Mouse (Mus musculus): ENCODE results near the gene Htr5a.

Gene Htr5a

DNA sequence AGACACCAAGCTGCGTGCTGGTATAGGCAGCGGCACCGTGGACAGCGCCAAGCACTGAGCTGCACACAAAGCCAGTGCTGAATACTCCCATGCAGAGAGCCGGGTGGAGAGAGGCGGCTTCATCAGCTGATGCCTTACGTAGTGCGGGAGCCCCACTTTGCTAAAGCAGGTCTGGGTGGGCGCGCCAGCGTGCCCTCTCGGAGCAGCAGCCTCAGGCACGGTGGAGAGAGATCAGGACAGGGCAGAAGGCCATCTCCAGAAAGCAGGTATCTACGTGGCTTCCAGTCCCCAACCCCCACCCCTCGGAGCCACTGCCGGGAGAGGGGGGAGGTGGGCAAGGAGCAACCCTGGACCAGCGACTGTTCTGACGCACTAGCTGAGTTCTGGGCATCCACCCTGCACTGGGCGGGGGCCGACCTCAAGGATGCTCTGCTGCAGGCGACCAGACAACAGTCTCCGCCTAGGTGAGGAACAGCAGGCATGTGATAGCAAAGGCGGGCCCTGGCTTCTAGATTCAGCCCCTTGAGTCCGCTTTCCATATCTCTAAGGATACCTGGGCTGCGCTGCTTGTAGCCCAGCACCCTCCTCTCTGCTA lies at the start of gene Htr5a:
Gene Htr5a (plus strand): TSS at position 449 of the 595 bp plus-strand sequence.
- DNase-seq (ENCODE audit: low read depth, low spot score): peak; percentile 86

DNA sequence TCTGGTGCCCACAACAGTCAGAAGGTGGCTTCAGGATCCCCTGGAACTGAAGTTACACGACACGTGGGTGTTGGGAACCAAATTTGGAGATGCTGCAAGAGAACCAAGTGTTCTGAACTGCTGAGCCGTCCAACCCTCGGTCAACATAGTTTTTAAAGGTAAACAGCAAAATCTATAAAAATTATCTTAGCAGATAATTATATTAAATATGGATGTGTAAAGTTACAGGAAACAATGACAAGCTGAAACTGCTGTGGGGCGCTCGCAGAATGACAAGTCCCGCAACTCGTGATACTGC lies 49.8 kb upstream of the Htr5a start:
- DNase-seq (ENCODE audit: low read depth, low spot score): no peak

DNA sequence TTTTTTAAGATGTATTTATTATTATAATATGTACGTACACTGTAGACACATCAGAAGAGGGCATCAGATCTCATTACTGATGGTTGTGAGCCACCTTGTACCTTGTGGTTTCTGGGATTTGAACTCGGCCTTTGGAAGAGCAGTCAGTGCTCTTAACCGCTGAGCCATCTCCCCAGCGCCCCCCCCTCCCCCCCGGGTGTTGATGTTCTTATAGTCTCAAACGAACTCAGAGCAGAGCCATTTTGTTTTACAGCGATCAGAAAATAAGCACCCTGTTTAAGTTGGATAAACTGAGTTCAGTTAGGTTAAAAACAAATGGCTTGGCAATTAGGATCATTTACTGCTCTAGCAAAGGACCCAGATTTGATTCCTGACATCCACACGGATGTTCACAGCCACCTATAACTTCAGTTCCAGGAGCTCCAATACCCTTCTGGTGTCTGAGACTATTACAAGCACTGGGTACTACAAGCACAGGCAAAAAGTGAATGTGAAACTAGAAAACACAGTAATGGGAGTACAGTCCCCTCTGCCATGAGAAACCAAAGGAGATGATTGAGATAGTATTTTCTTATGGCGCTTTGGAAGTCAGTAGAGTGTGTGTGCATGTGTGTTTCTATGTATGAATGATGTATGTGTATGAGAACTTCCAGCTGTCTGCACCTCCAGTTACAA lies 49.3 kb upstream of the Htr5a start:
- peak; percentile 37 for DNase-seq (ENCODE audit: low read depth, low spot score)

DNA sequence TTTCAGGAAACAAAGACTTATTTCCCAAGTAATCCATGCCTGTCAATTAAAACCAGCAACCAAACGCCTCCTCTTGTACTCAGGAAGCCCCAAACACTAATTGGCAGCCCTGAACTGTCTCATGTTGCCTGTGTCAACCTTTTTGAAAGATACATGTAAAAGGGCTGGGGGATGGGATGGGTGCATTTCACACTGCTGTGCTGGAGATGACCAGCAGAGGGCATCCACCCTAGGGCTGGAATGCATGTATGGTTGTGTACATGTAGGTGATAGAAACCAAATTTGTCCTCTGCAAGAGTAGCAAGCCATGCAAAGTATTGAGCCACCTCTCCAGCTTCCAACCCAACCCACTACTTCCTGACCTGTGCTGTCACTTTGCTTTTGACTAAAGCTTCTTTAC lies 48.0 kb upstream of the Htr5a start:
- peak; percentile 87 for DNase-seq (ENCODE audit: low read depth, low spot score)

DNA sequence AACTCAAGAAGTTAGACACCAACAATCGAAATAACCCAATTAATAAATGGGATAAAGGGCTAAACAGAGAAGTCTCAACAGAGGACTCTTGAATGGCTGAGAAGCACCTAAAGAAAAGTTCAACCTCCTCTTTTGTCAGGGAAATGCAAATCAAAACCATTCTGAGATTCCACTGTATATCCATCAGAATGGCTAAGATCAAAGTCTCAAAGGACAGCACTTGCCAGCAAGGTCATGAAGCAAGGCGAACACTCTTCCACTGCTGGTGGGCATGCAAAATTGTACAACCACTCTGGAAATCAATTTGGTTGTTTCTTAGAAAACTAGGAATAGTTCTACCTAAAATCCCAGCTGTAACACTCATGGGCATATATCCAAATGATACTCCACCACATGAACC lies 27.7 kb upstream of the Htr5a start:
- peak; percentile 81 for DNase-seq (ENCODE audit: low read depth, low spot score)

DNA sequence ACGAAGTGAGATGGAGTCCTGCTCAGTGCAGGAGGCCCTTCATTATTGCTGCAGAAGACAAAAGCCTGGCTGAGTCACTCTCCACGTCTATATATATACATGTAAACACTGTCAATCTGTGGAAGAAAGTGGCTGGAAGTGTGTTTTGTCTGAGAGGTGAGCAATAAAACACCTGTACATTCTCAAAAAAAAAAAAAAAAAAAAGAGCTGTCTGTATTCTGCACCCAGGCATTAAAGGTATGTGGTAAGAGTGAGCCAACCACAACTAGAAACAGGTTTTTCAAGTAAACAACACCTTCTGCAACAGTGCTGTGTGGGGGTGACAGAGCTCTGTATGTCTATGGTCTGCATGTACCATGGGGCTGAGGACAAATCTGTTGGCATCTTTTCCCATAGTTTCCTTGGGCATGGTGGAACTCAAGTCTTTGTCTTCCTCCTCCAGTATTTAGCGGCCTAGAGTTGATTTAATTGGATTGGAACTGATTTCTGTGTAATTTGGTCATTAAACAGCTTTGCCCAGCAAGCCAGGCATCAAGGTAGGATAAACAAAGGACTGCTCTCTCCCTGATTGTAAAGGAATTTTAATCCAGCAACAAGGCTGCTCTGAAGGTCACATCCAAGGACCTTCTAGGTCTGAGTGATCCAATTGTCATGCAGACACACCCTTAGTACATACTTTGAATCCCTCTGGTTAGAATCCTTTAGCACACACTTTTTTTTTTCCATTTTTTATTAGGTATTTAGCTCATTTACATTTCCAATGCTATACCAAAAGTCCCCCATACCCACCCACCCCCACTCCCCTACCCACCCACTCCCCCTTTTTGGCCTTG lies 22.9 kb upstream of the Htr5a start:
- DNase-seq (ENCODE audit: low read depth, low spot score): peak; percentile 98

DNA sequence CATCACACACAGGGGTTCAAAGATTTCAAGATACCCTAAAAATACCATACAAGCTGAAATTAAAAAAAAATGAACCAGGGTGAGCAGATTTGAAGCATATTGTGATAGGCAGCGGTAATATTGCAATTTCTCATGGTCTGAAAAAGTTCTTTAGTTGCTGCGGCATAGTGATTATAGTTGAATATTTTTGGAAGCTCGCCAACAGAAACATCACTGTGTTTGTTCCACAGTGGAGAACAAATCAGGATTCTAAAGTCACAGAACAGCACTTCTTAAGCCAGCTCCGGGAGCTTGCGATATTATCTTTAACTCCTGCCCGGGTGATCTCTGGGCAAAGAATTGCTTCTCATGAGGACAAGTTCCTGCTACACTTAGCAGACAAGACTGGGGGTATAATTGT lies 20.8 kb upstream of the Htr5a start:
- DNase-seq (ENCODE audit: low read depth, low spot score): no peak

DNA sequence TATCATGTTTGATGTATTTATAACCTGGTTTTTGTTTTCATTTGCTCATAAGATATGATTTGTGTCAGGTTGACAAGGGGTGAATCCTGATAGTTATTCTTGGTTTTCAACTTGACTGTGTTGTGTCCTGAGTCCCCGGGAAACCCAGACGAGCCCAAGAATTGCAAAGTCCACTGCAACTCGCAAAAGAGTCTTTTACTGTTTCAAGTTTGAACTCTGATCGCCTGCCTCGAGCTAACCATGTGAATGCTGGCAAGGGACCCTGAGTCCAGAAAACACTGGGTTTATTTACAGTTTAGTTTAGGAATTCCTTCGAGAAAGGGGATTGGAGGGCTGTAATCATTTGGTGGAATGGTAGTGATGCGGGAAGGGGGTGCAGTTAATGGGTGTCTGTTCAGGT lies 14.0 kb upstream of the Htr5a start:
- DNase-seq (ENCODE audit: low read depth, low spot score): no peak

DNA sequence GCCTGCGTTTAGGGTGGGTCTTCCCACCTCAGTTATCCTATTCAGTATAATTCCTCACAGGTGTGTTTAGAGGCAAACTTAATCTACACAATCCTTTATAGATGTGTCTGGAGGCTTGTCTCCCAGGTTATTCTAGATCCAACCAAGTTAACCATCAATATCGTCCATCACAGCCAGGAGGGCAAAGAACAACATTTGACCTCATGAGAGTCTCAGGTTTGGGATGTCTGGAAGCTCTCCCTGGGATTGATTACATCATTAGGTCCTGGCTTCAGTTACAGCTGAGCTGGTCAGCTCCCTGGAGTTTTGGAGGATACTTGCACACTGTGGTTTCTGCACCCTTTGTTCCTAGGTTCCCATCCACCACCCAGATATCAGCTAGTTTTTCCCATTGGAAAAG lies 6.9 kb upstream of the Htr5a start:
- DNase-seq (ENCODE audit: low read depth, low spot score): no peak

DNA sequence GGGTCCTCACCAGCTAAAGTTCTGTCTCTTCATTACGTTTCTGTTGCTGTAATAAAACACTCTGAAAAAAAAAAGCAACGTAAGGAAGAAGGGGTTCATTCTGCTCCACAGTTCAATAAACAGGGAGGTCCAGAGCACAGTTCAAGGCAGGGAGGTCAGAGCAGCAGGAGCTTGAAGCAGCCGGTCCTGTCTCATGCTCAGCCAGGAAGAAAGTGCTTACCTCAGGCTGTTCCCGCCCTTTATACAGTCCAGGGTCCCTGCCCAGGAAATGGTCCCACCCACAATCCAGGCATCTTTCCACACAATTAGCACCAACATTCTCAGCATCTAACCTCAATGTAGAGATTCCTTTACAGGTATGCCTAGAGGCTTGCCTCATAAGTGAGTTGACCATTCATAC lies 3.9 kb upstream of the Htr5a start:
- peak; percentile 32 for DNase-seq (ENCODE audit: low read depth, low spot score)

DNA sequence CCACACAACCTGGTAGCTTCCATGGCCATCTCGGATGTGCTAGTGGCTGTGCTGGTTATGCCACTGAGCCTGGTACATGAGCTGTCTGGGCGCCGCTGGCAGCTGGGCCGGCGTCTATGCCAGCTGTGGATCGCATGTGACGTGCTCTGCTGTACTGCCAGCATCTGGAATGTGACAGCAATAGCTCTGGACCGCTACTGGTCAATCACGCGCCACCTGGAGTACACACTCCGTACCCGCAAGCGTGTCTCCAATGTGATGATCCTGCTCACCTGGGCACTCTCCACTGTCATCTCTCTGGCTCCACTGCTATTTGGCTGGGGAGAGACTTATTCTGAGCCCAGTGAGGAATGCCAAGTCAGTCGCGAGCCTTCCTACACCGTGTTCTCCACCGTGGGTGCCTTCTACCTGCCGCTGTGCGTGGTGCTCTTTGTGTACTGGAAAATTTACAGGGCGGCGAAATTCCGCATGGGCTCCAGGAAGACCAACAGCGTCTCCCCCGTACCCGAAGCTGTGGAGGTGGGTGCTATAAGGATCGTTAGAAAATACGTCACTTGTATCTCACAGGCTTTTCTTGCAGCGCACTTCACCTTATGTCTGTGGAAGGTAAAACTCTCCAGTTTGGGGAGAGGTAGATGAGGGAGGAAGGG lies 847 bp downstream of the Htr5a start:
- peak; percentile 34 for DNase-seq (ENCODE audit: low read depth, low spot score)

DNA sequence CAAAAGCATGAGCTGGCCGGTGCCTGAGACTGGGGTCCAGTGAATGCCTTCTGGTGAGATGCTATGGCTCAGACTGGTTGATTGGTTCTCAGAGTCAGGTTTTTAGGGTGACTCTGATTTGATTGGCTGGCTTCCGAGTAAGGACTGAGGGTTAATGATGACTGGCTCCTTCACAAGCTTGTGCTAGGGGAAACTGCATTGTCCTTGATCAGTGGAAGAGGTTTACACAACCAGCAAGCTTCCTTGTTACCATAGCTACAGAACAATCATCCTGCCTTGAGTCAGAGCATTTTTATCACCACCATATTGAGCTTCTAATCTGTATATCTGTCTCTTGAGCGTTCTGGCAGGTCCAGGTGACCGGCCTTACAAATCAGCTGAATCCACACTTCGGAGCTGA lies 5.0 kb downstream of the Htr5a start:
- DNase-seq (ENCODE audit: low read depth, low spot score): no peak

DNA sequence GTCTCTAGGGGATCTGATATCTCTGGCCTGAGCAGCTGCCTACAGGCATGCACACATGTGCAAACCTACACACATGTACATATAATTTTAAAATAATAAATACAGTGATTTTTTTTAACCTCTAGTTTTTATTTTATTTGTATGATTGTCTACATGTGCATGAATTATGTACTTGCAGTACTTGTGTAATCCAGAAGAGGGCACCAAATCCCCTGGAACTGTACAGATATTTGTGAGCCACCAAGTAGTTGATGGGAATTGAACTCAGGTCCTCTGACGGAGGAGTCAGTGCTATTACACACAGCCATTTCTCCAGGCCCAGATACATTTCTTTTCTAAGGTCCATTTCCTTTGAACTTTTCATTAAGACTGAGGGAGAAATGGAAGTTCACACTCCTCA lies 12.3 kb downstream of the Htr5a start:
- peak; percentile 48 for DNase-seq (ENCODE audit: low read depth, low spot score)

DNA sequence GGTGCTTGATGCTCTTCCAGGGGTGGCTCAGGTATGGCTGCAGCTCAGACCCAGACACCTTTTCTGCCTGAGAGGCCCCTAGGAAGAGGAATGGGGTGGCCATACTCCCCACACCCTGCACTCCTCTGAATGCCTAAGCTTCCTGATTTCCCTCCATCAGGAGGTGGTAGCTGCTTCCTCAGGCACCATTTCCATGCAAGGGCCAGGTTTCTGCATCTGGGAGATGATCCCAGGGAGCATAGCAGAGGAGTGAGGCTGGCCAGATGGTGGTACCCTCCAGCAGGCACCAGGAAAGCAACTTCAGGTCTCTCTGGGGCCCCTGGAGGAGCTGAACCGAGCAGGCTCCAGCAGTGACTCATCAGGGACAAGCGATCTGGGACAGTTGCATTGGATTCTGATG lies 13.8 kb downstream of the Htr5a start:
- DNase-seq (ENCODE audit: low read depth, low spot score): no peak

DNA sequence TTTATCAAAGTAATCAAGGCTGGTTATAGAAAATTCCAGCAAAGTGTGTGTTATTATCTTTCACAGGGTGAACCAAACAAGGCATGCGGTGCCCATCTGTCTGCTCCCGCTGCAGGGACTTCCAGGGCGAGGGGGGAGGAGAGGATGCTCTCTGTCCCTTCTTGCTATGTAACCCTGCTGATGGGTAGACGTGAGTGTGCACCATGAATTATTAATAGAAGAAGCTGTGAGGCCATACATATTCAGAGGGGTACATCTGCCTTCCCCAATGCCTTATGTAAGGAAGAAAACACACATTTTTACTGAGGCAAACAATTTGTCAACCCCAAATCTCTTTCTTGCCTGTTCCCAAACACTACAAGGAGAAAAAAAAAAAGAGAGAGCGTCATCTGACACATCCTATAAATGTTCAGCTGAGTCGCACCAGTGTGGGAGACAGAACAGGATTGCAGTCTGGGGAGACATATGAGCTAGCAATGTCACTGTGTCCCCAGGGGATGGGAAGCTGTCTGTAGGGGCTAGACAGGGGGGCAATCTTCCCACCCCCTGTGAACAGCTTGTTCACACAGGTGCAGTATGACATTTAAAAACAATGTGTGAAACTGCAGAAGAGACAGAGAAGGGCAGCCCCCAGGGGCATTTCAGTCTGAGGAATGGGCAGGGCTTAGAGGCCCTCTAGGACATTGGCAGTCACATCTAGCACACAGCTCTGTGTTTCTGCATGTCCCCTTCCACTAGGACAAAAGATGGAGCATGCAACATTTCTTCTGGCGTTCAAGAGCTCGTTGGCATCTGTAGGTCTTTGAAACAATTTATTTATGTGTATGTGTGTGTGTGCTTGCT lies 31.5 kb downstream of the Htr5a start:
- no peak for DNase-seq (ENCODE audit: low read depth, low spot score)

DNA sequence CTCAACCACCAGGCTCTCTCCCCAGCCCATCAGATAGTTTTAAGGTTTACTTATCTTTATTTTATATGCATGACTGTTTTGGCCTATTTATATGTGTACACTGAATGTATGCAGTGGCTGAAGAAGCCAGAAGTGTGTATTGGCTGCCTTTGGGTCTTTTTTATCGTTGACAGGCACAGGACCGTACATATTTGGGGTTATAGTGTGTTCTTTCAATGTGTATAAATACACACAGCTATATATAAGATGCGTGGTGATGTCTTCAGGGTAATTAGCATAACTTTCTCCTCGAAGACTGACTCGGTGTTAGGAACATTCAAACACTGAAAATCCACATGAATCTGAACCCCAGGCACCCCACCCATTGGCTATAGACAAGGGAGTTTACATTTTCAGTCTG lies 32.3 kb downstream of the Htr5a start:
- DNase-seq (ENCODE audit: low read depth, low spot score): no peak

DNA sequence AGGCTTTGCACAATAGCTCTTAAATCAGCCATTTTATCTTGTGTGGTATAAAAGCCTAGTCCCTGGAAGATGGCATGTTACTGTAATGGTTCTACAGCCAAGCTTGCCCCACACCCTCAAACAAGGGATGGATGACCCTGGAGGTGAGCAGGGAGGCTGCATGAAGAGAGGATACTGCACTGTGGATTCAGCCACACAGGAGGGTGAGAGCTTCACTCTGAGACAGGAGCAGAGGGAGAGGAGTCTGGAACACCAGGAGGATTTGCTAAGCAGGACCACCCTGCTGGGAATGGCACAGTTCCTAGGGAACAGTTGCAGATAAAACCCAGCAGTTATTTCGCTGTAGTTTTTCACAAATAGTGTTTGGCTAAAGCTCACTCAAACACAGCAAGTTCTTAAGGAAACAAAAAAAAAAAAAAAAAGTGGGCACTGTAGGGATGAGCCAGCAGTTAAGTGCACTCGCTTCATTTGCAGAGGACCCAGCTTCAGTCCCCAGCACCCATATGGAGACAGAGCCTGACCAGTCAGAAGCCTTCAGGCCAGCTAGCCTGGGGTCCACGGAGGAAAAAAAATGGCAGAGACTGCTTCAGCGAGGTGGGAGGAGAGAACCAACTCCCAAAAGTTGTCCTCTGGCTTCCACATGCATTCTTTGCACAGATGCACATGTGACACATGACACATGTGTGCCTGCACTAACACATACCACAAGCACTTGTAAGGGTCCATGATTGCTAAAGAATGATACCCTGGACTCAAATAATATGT lies 33.6 kb downstream of the Htr5a start:
- DNase-seq (ENCODE audit: low read depth, low spot score): no peak

DNA sequence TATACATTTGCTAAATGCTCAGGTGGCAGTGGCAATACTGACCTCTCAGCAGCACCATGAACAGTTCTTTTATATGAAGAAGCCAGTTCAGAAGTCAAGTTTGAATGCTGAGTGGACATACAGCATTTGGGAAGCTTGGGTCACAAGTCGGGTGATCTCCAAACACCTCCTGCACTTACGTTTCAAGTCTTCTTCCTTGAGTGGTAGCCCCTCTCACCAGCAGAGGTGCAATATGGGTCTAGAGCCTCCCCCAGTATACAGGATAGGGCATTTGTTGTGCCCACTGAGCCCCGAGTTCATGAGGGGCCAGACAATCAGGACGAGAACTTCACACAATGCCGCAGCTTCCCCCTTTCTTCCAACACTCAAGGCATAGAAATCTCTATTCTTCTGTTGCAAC lies 36.4 kb downstream of the Htr5a start:
- no peak for DNase-seq (ENCODE audit: low read depth, low spot score)

DNA sequence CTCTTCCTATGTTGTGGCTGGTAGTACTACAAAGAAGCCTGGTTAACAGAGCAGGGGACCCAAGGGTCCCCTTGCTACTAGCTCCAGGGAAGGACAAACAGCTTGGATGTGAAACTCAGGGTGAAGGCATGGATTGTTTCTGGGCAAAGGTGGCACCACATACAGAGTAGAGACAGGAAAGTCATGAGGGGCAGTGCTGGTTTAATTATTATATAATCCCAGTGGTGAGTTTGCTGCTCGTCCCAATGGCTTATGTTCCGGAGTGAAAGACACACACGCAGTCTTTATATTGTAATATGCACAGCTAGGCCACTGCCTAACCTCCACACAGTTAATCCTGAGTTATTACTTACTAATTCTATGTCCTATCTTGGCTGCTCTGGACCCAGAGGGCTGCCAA lies 37.8 kb downstream of the Htr5a start:
- no peak for DNase-seq (ENCODE audit: low read depth, low spot score)

DNA sequence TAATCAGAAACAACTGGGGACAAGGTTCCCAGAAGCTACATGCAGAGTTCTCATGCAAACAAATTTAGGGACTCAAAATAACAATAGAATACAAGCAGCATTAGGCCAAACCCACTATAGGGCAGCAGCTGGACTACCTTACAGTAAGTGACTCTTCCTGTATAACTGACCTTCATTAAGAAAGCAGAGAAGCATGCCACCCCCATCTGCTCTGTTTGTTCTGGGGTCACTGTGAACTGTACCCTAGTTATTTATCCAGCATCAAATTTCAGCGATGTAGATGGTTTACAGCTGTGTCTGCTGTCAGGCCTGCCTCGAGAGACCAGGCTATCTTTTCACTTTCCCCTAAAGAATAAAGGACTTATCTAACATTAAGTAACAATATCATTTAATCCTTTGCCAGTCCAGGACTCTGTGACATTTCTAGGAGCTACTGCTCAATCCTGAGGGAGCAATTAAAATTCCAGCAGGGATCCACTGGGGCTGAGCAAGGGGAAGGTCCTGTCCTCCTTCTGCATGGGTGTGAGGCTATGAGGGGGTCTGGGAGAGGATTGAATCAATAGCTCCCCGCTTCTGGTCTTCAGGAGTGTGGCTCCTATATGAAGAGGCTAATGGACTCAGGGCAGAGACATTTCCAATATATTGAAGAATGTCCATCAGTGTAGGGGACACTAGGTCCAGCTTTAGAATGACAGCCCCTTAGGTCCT lies 38.5 kb downstream of the Htr5a start:
- no peak for DNase-seq (ENCODE audit: low read depth, low spot score)

Data from R1 (cell line).